Mouse (Mus musculus): ENCODE data around the gene Rapgef2. TPM values are rescaled to one million over a fixed set of nuclear protein-coding genes. Genes with fewer than 3 reads are reported as not detected.
A peak's percentile ranks its signal among the peaks of the same experiment; 100 is the strongest.

The Rapgef2 gene
- polyA plus RNA-seq, 1 experiment from 2014 or later = 10.7 TPM

- 16% methylated on average over 17 of the region's 17 CpGs for WGBS
- H3K4me3 ChIP-seq (ENCODE audit: low read depth, low read length) = peak overlapping the region; percentile 94
- H3K36me3 ChIP-seq (ENCODE audit: control insufficient read depth, insufficient read depth, low read length) = no peaks in the 10 kb centered on the region
- no peaks in the 10 kb centered on the region for H3K27me3 ChIP-seq (ENCODE audit: control insufficient read depth, insufficient read depth, low read length)
- H3K9me3 ChIP-seq (ENCODE audit: control insufficient read depth, low read depth, low read length) = no peaks in the 10 kb centered on the region
- peak overlapping the region; percentile 59 for H3K4me2 ChIP-seq (replicated peaks; ENCODE audit: low read depth, low read length)
- no peak overlapping the region; the same call in 1 of the 2 replicates for H3K27ac ChIP-seq (ENCODE audit: low read length)
- peak overlapping the region; percentile 85 for H3K9ac ChIP-seq (replicated peaks; ENCODE audit: low read depth, low read length)
- peaks cover 24% of the 10 kb centered on the region for H3K4me1 ChIP-seq (ENCODE audit: control insufficient read depth, insufficient read depth, low read length)
- ATAC-seq (ENCODE audit: insufficient number of reproducible peaks, insufficient read depth, low FRiP score, low read depth) = no peak
Measured at GRCm38 (mm10) chr3:79287699-79288458, 1.6 kb upstream of the Rapgef2 start.

GRCm38 (mm10) chr3:79287108-79287576 lies 825 bp upstream of the Rapgef2 start:
- peak overlapping the region; percentile 76 for H3K4me2 ChIP-seq (replicated peaks; ENCODE audit: low read depth, low read length)
- peak overlapping the region; percentile 85 for H3K9ac ChIP-seq (replicated peaks; ENCODE audit: low read depth, low read length)
- no peaks in the 10 kb centered on the region for H3K9me3 ChIP-seq (ENCODE audit: control insufficient read depth, low read depth, low read length)
- WGBS = under 1% methylated on average over 54 of the region's 60 CpGs
- peak; percentile 96 for ATAC-seq (ENCODE audit: insufficient number of reproducible peaks, insufficient read depth, low FRiP score, low read depth)
- peaks cover 24% of the 10 kb centered on the region for H3K4me1 ChIP-seq (ENCODE audit: control insufficient read depth, insufficient read depth, low read length)
- H3K27ac ChIP-seq (ENCODE audit: low read length) = peak overlapping the region; percentile 97
- H3K36me3 ChIP-seq (ENCODE audit: control insufficient read depth, insufficient read depth, low read length) = no peaks in the 10 kb centered on the region
- no peaks in the 10 kb centered on the region for H3K27me3 ChIP-seq (ENCODE audit: control insufficient read depth, insufficient read depth, low read length)
- H3K4me3 ChIP-seq (ENCODE audit: low read depth, low read length) = peak overlapping the region; percentile 94

GRCm38 (mm10) chr3:79286031-79286375 lies 314 bp downstream of the Rapgef2 start:
- H3K4me3 ChIP-seq (ENCODE audit: low read depth, low read length) = peak overlapping the region; percentile 94
- ATAC-seq (ENCODE audit: insufficient number of reproducible peaks, insufficient read depth, low FRiP score, low read depth) = no peak
- H3K27me3 ChIP-seq (ENCODE audit: control insufficient read depth, insufficient read depth, low read length) = no peaks in the 10 kb centered on the region
- H3K27ac ChIP-seq (ENCODE audit: low read length) = peak overlapping the region; percentile 97
- H3K4me2 ChIP-seq (replicated peaks; ENCODE audit: low read depth, low read length) = peak overlapping the region; percentile 76
- peak overlapping the region; percentile 85 for H3K9ac ChIP-seq (replicated peaks; ENCODE audit: low read depth, low read length)
- 0% methylated on average over 10 of the region's 10 CpGs for WGBS
- peaks cover 24% of the 10 kb centered on the region for H3K4me1 ChIP-seq (ENCODE audit: control insufficient read depth, insufficient read depth, low read length)
- H3K9me3 ChIP-seq (ENCODE audit: control insufficient read depth, low read depth, low read length) = no peaks in the 10 kb centered on the region
- no peaks in the 10 kb centered on the region for H3K36me3 ChIP-seq (ENCODE audit: control insufficient read depth, insufficient read depth, low read length)

GRCm38 (mm10) chr3:79285097-79285675 lies 1.1 kb downstream of the Rapgef2 start:
- Histone ChIP-seq H3K27me3 (ENCODE audit: control insufficient read depth, insufficient read depth, low read length) (no peaks in the 10 kb centered on the region), H3K36me3 (ENCODE audit: control insufficient read depth, insufficient read depth, low read length) (no peaks in the 10 kb centered on the region), H3K9ac (replicated peaks; ENCODE audit: low read depth, low read length) (peak overlapping the region; percentile 85; the same call in 1 of the 2 replicates), H3K9me3 (ENCODE audit: control insufficient read depth, low read depth, low read length) (no peaks in the 10 kb centered on the region), H3K4me2 (replicated peaks; ENCODE audit: low read depth, low read length) (peak overlapping the region; percentile 76), H3K4me3 (ENCODE audit: low read depth, low read length) (peak overlapping the region; percentile 94), H3K27ac (ENCODE audit: low read length) (no peak overlapping the region), H3K4me1 (ENCODE audit: control insufficient read depth, insufficient read depth, low read length) (peaks cover 24% of the 10 kb centered on the region)
- WGBS = 55% methylated on average over 13 of the region's 13 CpGs
- no peak for ATAC-seq (ENCODE audit: insufficient number of reproducible peaks, insufficient read depth, low FRiP score, low read depth)

GRCm38 (mm10) chr3:79283976-79284375 lies 2.3 kb downstream of the Rapgef2 start:
- H3K9ac ChIP-seq (replicated peaks; ENCODE audit: low read depth, low read length) = no peak overlapping the region
- peaks cover 24% of the 10 kb centered on the region for H3K4me1 ChIP-seq (ENCODE audit: control insufficient read depth, insufficient read depth, low read length)
- peak overlapping the region; percentile 76; the same call in 1 of the 2 replicates for H3K4me2 ChIP-seq (replicated peaks; ENCODE audit: low read depth, low read length)
- no peaks in the 10 kb centered on the region for H3K27me3 ChIP-seq (ENCODE audit: control insufficient read depth, insufficient read depth, low read length)
- no peak overlapping the region for H3K4me3 ChIP-seq (ENCODE audit: low read depth, low read length)
- H3K9me3 ChIP-seq (ENCODE audit: control insufficient read depth, low read depth, low read length) = no peaks in the 10 kb centered on the region
- no peak for ATAC-seq (ENCODE audit: insufficient number of reproducible peaks, insufficient read depth, low FRiP score, low read depth)
- 66% methylated on average over 3 of the region's 3 CpGs for WGBS
- H3K36me3 ChIP-seq (ENCODE audit: control insufficient read depth, insufficient read depth, low read length) = no peaks in the 10 kb centered on the region
- H3K27ac ChIP-seq (ENCODE audit: low read length) = no peak overlapping the region

- H3K4me2 ChIP-seq (replicated peaks; ENCODE audit: low read depth, low read length) = no peak overlapping the region
- H3K4me1 ChIP-seq (ENCODE audit: control insufficient read depth, insufficient read depth, low read length) = peaks cover 24% of the 10 kb centered on the region
- ATAC-seq (ENCODE audit: insufficient number of reproducible peaks, insufficient read depth, low FRiP score, low read depth) = no peak
- 34% methylated on average over 2 of the region's 2 CpGs for WGBS
- no peak overlapping the region for H3K27ac ChIP-seq (ENCODE audit: low read length)
- H3K36me3 ChIP-seq (ENCODE audit: control insufficient read depth, insufficient read depth, low read length) = no peaks in the 10 kb centered on the region
- H3K9ac ChIP-seq (replicated peaks; ENCODE audit: low read depth, low read length) = no peak overlapping the region
- H3K27me3 ChIP-seq (ENCODE audit: control insufficient read depth, insufficient read depth, low read length) = no peaks in the 10 kb centered on the region
- no peaks in the 10 kb centered on the region for H3K9me3 ChIP-seq (ENCODE audit: control insufficient read depth, low read depth, low read length)
- no peak overlapping the region for H3K4me3 ChIP-seq (ENCODE audit: low read depth, low read length)
Measured at GRCm38 (mm10) chr3:79283031-79283430, 3.3 kb downstream of the Rapgef2 start.

- no peaks in the 10 kb centered on the region for H3K9me3 ChIP-seq (ENCODE audit: control insufficient read depth, low read depth, low read length)
- H3K4me3 ChIP-seq (ENCODE audit: low read depth, low read length) = no peak overlapping the region
- H3K9ac ChIP-seq (replicated peaks; ENCODE audit: low read depth, low read length) = no peak overlapping the region
- no peaks in the 10 kb centered on the region for H3K36me3 ChIP-seq (ENCODE audit: control insufficient read depth, insufficient read depth, low read length)
- H3K4me1 ChIP-seq (ENCODE audit: control insufficient read depth, insufficient read depth, low read length) = 0 out of 2 replicates have a peak, but pooled peaks cover 3% of the 10 kb centered on the region
- ATAC-seq (ENCODE audit: insufficient number of reproducible peaks, insufficient read depth, low FRiP score, low read depth) = no peak
- no peak overlapping the region for H3K27ac ChIP-seq (ENCODE audit: low read length)
- H3K4me2 ChIP-seq (replicated peaks; ENCODE audit: low read depth, low read length) = no peak overlapping the region
- no peaks in the 10 kb centered on the region for H3K27me3 ChIP-seq (ENCODE audit: control insufficient read depth, insufficient read depth, low read length)
- 72% methylated on average over 11 of the region's 11 CpGs for WGBS
Measured at GRCm38 (mm10) chr3:79275856-79276645, 10.3 kb downstream of the Rapgef2 start.

- WGBS = 11% methylated on average over 1 of the region's 1 CpGs
- Histone ChIP-seq H3K9me3 (ENCODE audit: control insufficient read depth, low read depth, low read length) (no peaks in the 10 kb centered on the region), H3K36me3 (ENCODE audit: control insufficient read depth, insufficient read depth, low read length) (no peaks in the 10 kb centered on the region), H3K9ac (replicated peaks; ENCODE audit: low read depth, low read length) (no peak overlapping the region), H3K4me3 (ENCODE audit: low read depth, low read length) (no peak overlapping the region), H3K4me1 (ENCODE audit: control insufficient read depth, insufficient read depth, low read length) (0 out of 2 replicates have a peak, but pooled peaks cover 3% of the 10 kb centered on the region), H3K27me3 (ENCODE audit: control insufficient read depth, insufficient read depth, low read length) (no peaks in the 10 kb centered on the region), H3K4me2 (replicated peaks; ENCODE audit: low read depth, low read length) (no peak overlapping the region), H3K27ac (ENCODE audit: low read length) (no peak overlapping the region)
- no peak for ATAC-seq (ENCODE audit: insufficient number of reproducible peaks, insufficient read depth, low FRiP score, low read depth)
Measured at GRCm38 (mm10) chr3:79273350-79273749, 13.0 kb downstream of the Rapgef2 start.
